Mouse (Mus musculus): ENCODE measurements at regions not wholly inside any gene's neighbourhood (a gene's known extent, or its start where the extent isn't known, plus 50 kb on each side); places are given as distances from the start of the nearest gene placed in this dataset.
"Not testable (repeated sequence)": the region's sequence is repeated elsewhere in the genome, so short reads cannot be mapped to it uniquely, and the experiment has no call there.

DNA sequence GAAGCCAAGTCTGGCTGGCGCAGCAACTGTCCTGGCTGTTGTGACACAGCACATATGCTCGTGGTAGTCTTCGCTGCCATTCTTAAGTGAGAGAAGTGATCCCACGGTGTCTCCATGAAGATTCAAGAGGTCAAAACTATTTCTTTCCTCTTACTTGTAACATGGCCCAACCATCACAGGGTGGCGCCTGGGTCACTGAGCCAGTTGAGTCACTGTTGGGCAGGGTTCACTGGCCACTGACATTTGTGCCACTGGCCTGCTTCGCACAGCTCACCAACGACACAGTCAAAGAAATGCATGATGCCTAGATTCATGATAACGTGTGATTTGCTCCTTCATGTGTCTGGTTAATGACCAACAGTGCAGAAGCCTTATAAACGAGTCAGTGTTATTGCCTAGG, 179.9 kb downstream of the Cdca7 start:
- no peak overlapping the region for H3K4me2 ChIP-seq (replicated peaks)
- H3K9ac ChIP-seq, result no peak overlapping the region
- H3K27ac ChIP-seq, result no peak overlapping the region
- no peaks in the 10 kb centered on the region for H3K9me3 ChIP-seq
- no peak overlapping the region for H3K4me3 ChIP-seq
- no peaks in the 10 kb centered on the region for H3K4me1 ChIP-seq
- ATAC-seq (ENCODE audit: low FRiP score, low read depth), result no peak
- no peaks in the 10 kb centered on the region for H3K36me3 ChIP-seq
- no peaks in the 10 kb centered on the region for H3K27me3 ChIP-seq (replicated peaks)
- 79% methylated on average over 9 of the region's 9 CpGs for WGBS

DNA sequence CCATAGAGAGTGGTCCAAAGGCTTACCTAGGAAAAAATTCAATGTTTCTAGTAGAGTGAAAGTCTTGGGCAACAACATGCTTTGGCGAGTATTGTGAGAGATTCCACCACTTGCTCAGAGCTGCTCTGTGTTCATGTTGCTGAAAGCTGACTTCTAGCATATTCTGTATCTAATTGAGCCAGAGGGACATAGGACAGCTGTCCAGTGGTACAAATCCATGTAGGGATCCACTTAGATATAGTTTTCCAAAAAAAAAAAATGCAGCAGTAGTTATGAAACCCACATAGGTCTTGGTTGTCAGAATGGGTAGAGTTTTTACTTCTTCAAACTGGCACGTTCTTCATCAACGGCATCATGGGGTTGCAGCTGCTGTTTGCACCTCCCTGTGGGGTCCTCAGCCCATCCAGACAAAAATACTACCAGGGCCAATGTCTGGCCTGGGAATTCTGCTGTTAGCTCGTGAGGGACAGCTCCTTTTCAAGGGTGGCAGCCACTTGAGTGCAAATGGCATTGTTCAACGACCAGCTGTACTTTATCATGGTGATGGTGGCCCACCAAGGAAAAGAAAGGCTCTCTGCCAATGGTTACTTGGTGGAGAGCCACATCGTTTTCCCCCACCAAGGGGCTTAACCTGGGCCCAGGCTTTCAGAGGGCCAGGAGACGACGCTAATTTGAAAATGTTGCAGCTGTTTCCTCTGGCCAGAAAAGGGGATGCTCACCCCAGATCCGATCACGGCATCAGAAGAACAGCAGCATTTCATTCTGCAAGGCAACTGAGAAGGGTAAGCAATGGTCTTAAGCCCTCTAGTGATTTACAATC, 181.4 kb downstream of the Cdca7 start:
- WGBS, result 74% methylated on average over 10 of the region's 10 CpGs
- no peak overlapping the region for H3K9ac ChIP-seq
- peaks cover 4% of the 10 kb centered on the region; the same call in 1 of the 2 replicates for H3K9me3 ChIP-seq
- H3K4me1 ChIP-seq, result no peaks in the 10 kb centered on the region
- no peak for ATAC-seq (ENCODE audit: low FRiP score, low read depth)
- H3K36me3 ChIP-seq, result no peaks in the 10 kb centered on the region
- no peak overlapping the region for H3K4me3 ChIP-seq
- H3K4me2 ChIP-seq (replicated peaks), result no peak overlapping the region
- no peak overlapping the region for H3K27ac ChIP-seq
- no peaks in the 10 kb centered on the region for H3K27me3 ChIP-seq (replicated peaks)

DNA sequence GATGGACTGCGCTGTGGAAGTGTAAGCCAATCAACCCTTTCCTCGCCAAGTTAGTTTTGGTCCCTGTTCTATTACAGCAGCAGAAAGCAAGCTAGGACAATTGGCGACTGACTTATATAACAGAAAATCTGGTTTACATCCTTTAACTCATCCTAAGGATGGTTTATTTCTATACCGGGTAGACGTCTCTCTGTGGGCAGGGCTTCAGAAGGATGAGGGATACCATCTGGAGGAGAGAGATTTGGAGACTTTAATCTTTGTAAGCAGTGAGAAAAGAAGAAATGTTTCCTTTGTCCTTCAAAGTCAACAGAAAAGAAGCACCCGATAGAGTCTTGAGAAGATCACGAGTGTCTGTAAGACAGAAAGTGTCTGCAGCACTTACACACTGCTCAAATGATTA, 186.4 kb downstream of the Cdca7 start:
- Histone ChIP-seq H3K36me3 (no peaks in the 10 kb centered on the region), H3K4me3 (no peak overlapping the region), H3K9me3 (peaks cover 5% of the 10 kb centered on the region; the same call in 1 of the 2 replicates), H3K4me2 (replicated peaks) (no peak overlapping the region), H3K4me1 (no peaks in the 10 kb centered on the region), H3K9ac (no peak overlapping the region), H3K27me3 (replicated peaks) (no peaks in the 10 kb centered on the region), H3K27ac (no peak overlapping the region)
- ATAC-seq (ENCODE audit: low FRiP score, low read depth), result no peak
- WGBS, result 92% methylated on average over 7 of the region's 7 CpGs

DNA sequence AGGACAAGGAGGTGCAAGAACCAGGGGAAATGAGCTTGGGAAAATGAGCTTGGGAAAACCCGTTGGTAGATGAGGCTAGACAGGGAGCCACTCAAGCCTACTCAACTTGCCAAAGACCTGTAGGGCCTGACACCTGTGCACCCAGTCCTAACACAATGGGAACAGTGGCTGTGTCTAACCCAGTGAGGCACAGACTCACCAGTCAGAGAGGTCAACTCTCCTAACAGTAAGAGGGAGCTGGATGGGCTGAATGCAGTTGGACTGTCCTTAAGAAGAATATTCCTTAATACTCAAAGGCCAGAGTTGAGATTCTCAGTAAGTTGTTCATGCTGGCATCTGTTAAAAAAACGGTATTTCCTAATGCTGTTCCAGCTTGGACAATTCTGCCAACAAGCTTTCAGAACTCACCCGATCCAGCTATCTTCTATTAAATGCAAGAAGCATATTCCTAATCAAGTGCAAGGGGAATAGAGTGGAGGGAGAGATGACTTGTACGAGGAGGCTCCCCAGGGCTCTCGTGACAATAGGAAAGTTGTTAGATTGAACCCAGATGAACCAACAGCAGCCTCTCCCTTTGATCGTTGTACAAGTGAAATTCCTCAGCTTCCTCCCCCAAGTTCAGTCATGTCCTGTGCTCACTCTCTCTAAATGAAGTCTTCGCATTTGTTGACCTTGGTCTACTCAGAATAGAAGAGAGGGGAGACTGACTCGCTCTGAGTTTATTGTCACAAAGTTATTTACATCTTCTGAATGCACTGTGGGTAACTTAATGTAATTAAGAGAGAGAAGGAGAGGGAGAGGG, 187.2 kb downstream of the Cdca7 start:
- no peaks in the 10 kb centered on the region for H3K4me1 ChIP-seq
- H3K27ac ChIP-seq, result no peak overlapping the region
- H3K9ac ChIP-seq, result no peak overlapping the region
- H3K36me3 ChIP-seq, result no peaks in the 10 kb centered on the region
- peaks cover 5% of the 10 kb centered on the region; the same call in 1 of the 2 replicates for H3K9me3 ChIP-seq
- H3K4me2 ChIP-seq (replicated peaks), result no peak overlapping the region
- 68% methylated on average over 8 of the region's 8 CpGs for WGBS
- no peak for ATAC-seq (ENCODE audit: low FRiP score, low read depth)
- H3K27me3 ChIP-seq (replicated peaks), result no peaks in the 10 kb centered on the region
- H3K4me3 ChIP-seq, result no peak overlapping the region

DNA sequence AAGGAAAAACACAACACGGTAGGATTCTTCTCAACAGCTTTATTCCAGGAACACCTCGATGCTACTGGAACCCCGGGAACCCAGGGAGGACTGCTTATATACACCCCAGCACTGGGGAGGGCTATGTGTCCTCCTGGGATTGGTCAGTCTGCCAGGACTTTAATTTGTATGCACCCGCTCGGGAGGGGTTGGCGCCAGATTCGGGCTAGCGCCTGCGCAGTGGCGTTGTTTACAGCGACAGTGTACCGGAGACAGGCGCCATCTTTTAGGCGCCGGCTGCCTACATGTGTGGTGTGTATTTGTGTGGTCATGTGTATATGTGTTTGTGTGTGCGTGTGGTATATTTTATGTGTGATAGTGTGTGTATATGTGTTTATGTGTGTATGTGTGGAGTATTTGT, 191.4 kb downstream of the Cdca7 start:
- not testable (repeated sequence) for H3K36me3 ChIP-seq; H3K9ac ChIP-seq; H3K4me1 ChIP-seq; H3K27me3 ChIP-seq (replicated peaks); H3K4me3 ChIP-seq; H3K27ac ChIP-seq; ATAC-seq (ENCODE audit: low FRiP score, low read depth); H3K4me2 ChIP-seq (replicated peaks); H3K9me3 ChIP-seq
- 96% methylated on average over 16 of the region's 16 CpGs for WGBS

DNA sequence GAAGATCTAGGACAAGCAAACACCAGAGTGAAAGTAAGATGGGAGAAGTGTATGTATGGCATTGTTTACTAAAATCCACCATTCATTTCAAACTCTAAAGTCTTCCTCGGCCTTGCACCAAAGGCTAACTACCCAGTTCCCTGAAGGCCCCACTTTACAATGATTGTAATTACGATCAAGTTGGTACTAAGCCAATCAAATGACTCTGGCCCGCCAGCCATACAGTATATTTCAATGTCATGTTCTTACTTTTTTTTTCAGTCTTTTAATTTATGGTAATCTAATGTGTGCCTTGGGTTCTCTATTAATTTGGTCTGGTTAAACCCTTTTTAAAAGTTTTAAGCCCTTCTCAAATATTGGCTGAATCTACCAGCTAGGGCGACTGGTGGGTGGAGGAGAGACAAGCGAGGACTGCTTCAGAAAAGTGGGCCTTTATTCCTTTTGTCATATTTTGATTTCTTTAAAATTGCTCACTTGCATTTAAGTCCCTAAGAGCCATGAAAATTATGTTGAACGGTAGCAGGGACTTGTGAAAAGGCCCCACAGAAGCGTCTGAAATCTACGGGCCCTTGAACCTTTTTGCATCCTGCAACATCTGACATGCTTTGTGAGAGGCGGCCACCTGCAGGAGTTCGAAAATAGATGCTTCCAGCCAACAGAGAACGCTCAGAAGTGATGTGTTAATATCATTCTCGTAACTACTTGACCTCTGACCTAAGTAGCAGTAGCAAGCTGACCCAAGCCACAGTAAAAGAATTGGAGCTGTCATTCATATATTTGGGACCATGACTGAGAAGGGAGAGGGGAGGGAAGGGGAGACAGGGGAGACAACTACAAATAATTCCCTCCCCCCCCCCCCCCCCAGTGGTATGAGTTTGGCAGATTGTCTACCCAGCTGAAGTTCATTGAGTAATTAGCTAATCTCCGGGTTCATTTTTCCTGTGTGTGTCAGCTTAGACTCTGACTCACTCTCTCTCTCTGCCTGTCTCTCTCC, 197.2 kb downstream of the Cdca7 start:
- Histone ChIP-seq H3K4me3 (no peak overlapping the region), H3K9ac (no peak overlapping the region), H3K36me3 (no peaks in the 10 kb centered on the region), H3K4me1 (no peaks in the 10 kb centered on the region; the same call in 1 of the 2 replicates), H3K9me3 (no peaks in the 10 kb centered on the region), H3K27me3 (replicated peaks) (no peaks in the 10 kb centered on the region), H3K27ac (no peak overlapping the region), H3K4me2 (replicated peaks) (no peak overlapping the region)
- 26% methylated on average over 13 of the region's 13 CpGs for WGBS
- no peak for ATAC-seq (ENCODE audit: low FRiP score, low read depth)

DNA sequence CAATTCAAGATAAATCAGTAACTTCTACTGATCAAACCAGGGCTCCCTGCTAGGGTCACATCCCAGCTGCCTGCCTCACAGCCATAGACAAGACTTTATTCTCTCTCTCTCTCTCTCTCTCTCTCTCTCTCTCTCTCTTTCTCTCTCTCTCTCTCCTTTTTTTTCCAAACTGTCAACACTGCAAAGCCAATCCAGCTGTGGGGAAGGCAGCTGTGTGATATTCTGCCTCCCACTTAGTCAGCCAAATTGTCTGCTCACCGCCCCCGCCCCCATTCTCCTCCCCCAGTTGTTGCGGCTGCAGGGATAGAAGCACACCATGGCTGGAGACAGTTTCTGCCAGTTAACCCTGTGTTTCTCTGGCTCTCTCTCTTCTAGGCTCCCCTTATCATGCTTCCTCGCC, 198.3 kb downstream of the Cdca7 start:
- Histone ChIP-seq H3K27ac (no peak overlapping the region), H3K9me3 (no peaks in the 10 kb centered on the region), H3K36me3 (no peaks in the 10 kb centered on the region), H3K4me3 (no peak overlapping the region), H3K4me2 (replicated peaks) (no peak overlapping the region), H3K27me3 (replicated peaks) (0 out of 2 replicates have a peak, but pooled peaks cover 6% of the 10 kb centered on the region), H3K9ac (no peak overlapping the region), H3K4me1 (no peaks in the 10 kb centered on the region; the same call in 1 of the 2 replicates)
- ATAC-seq (ENCODE audit: low FRiP score, low read depth), result no peak
- 12% methylated on average over 4 of the region's 4 CpGs for WGBS

DNA sequence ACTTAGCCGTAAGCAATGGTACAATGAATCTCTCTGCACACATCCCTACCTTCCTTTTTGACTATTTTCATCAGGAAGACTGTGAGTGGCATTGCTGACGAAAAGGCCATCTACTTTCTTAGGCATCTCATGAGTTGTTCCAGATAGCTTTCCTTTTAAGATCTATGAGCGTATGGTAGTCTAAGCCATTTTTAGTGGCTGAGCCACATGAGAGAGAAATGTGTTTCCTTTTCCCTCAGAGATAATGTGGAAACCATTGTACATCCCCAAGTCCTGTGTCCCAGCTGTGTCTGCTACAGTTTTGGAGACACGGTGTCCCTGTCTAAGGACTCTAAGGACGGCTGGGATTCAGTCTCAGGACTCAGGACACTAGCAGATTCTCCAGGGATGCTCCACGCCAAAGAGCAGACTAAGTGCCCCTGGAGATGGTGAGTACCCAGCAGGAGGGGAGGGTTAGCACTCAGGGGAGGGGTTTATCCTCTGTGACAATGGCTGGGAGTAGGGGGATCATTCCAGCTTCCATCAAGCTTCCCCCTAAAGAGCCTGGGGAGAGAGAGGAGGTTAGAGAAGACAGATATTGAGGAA, 199.0 kb downstream of the Cdca7 start:
- no peak overlapping the region for H3K4me2 ChIP-seq (replicated peaks)
- no peak overlapping the region for H3K4me3 ChIP-seq
- no peaks in the 10 kb centered on the region; the same call in 1 of the 2 replicates for H3K4me1 ChIP-seq
- no peak overlapping the region for H3K27ac ChIP-seq
- H3K27me3 ChIP-seq (replicated peaks), result 0 out of 2 replicates have a peak, but pooled peaks cover 6% of the 10 kb centered on the region
- no peaks in the 10 kb centered on the region for H3K36me3 ChIP-seq
- no peaks in the 10 kb centered on the region for H3K9me3 ChIP-seq
- ATAC-seq (ENCODE audit: low FRiP score, low read depth), result no peak
- no peak overlapping the region for H3K9ac ChIP-seq
- 53% methylated on average over 6 of the region's 6 CpGs for WGBS

DNA sequence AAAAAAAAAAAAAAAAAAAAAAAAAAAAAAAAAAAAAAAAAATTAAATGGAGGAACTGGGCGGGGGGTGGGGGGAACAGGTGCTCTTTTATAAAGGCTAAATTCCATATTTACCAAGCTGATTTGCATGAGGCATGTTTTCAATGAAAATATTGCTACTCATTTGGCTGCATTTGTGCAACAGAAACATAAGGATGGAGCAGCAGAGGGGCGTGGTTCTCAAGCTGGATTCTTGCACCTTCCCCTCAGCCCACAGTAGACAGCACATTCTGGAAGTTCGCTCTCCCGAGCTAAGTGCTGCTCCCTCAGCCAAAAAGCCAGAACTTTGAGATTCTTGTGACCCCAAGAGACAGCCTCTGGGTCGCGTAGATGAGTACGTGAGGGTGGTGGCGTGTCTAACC, 201.8 kb downstream of the Cdca7 start:
- H3K27ac ChIP-seq, result no peak overlapping the region
- no peak overlapping the region for H3K4me2 ChIP-seq (replicated peaks)
- no peaks in the 10 kb centered on the region for H3K9me3 ChIP-seq
- 0 out of 2 replicates have a peak, but pooled peaks cover 6% of the 10 kb centered on the region for H3K27me3 ChIP-seq (replicated peaks)
- no peaks in the 10 kb centered on the region for H3K36me3 ChIP-seq
- WGBS, result 89% methylated on average over 8 of the region's 8 CpGs
- ATAC-seq (ENCODE audit: low FRiP score, low read depth), result no peak
- H3K4me1 ChIP-seq, result no peaks in the 10 kb centered on the region; the same call in 1 of the 2 replicates
- H3K4me3 ChIP-seq, result no peak overlapping the region
- H3K9ac ChIP-seq, result no peak overlapping the region

DNA sequence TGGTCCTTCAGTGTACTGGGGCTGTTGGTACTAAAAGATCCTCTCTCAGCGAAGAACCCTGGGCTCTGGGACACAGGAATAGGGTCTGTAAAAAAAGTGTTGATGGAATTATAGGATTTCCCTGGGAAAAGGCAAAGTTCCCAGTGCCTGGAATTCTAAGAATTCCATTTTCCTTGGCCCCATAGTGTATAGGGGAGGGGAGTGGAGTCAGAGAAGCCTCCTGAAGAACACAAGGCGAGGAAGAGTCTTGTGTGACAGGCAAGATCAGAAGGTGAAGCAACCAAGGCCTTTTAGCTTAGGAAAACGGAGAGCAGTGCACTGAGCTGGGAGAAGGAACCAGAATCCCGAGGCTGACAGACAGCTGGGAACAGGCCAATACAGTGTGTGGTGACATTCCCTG, 212.1 kb downstream of the Cdca7 start:
- no peaks in the 10 kb centered on the region for H3K4me1 ChIP-seq
- H3K4me3 ChIP-seq, result no peak overlapping the region
- H3K4me2 ChIP-seq (replicated peaks), result no peak overlapping the region
- H3K36me3 ChIP-seq, result no peaks in the 10 kb centered on the region
- H3K9ac ChIP-seq, result no peak overlapping the region
- H3K9me3 ChIP-seq, result peaks cover 14% of the 10 kb centered on the region
- ATAC-seq (ENCODE audit: low FRiP score, low read depth), result no peak
- H3K27ac ChIP-seq, result no peak overlapping the region
- WGBS, result 73% methylated on average over 4 of the region's 4 CpGs
- peaks cover 3% of the 10 kb centered on the region; the same call in 1 of the 2 replicates for H3K27me3 ChIP-seq (replicated peaks)

DNA sequence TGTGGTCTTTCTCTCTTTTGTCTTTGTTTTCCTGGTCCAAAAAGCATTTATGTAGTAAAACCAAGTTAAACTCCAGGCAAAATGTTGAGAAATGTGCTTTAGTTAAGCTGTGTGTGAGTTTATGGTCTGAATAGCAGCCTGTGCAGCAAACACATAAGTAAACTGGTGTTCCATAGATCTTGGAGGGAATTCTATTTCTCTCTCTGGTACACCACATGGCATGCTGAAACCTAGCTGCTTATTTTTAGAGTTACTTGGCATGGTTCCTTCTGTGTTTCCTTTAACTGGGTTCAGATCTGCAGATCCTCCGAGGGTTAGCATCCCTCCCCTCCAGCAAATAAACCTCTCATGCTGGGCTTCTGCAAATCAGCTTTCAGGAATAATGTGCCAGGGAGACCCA, 225.1 kb downstream of the Cdca7 start:
- H3K9me3 ChIP-seq, result no peaks in the 10 kb centered on the region
- H3K27me3 ChIP-seq (replicated peaks), result peaks cover 48% of the 10 kb centered on the region
- WGBS, result 55% methylated on average over 1 of the region's 1 CpGs
- H3K4me2 ChIP-seq (replicated peaks), result no peak overlapping the region
- no peak overlapping the region for H3K27ac ChIP-seq
- no peak overlapping the region for H3K4me3 ChIP-seq
- no peak overlapping the region for H3K9ac ChIP-seq
- no peak for ATAC-seq (ENCODE audit: low FRiP score, low read depth)
- no peaks in the 10 kb centered on the region for H3K36me3 ChIP-seq
- no peaks in the 10 kb centered on the region for H3K4me1 ChIP-seq

Data from neural tube, embryonic 12.5 days (tissue).